Mouse (Mus musculus): ENCODE results near the gene Itgav. TPM values are rescaled to one million over a fixed set of nuclear protein-coding genes. Genes with fewer than 3 reads are reported as not detected.

Itgav gene
- 10.0 and 17.6 TPM in 2 replicates for polyA plus RNA-seq (2012; rRNA removed)

DNA sequence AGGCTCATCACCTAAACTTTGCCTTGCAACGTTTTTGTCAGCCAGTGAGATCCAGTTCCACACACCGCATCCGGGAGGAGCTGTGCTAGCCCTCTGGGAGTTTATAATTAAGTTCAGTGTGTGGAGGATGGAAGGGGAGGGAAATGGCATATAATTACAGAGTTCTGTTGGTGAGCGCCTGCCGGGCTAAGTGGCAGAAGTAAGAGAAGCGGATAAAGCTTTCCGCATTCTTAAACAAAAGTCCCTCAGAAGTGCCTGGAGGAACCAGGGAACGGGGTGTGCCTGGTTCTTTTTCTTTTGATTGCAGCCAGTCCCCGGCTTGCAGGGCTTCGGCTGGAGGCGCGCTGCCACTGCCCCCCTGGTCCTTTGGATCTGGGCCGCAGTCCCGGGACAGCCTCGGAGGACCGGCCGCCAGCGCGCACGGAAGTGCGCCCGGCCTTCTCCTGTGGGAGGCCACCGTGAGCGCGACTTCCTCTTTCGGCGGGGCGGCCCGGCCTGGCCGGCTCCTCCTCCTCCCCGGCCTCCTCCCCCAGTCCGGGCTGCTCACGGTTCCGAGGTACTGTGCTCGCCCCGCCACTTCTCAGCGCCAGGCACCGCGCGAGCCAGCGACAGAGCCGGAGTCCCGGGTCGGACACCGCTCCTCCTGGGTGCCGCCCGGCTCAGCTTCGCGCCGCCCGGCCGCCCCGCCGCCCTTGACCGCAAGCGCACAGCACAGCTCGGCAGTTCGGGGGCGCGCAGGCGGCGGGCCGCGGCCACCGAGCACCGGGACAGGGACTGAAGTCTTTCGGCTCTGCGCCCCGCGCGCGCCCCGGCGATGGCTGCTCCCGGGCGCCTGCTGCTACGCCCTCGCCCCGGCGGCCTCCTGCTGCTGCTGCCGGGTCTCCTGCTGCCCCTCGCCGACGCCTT lies at the start of gene Itgav:
Gene Itgav, plus strand, starts transcription at position 477 of the 906 bp plus-strand sequence.
- peak; percentile 87 for DNase-seq (ENCODE audit: low read depth)
- TF ChIP-seq CTCF (IDR thresholded peaks at IDR 0.05; ENCODE audit: borderline replicate concordance, extremely low read depth, insufficient read depth, insufficient read length) (no peak), POLR2A (IDR thresholded peaks at IDR 0.05; ENCODE audit: borderline replicate concordance, extremely low read depth, insufficient read depth, insufficient read length, poor library complexity, severe bottlenecking) (peak; percentile 42; the same call in 1 of the 2 replicates)

DNA sequence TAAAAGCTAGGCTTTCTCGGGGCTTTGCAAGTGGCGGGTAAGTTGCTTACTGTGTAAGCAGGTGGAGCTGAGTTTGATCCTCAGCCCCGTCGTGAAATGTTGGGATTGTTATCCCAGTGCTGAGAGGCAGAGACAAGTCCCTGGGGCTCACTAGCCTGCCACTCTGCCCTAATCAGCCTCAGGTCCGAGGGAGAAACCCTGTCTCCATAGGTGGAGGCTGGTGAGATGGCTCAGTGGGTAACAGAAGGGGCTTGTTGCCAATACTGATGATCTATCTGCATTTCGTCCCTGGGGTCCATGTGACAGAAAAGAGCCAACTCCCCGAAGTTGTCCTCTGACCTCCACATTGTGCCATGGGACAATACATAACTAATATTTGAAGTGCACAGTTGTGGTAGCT lies 49.8 kb upstream of the Itgav start:
- TF ChIP-seq POLR2A (IDR thresholded peaks at IDR 0.05; ENCODE audit: borderline replicate concordance, extremely low read depth, insufficient read depth, insufficient read length, poor library complexity, severe bottlenecking) (no peak), CTCF (IDR thresholded peaks at IDR 0.05; ENCODE audit: borderline replicate concordance, extremely low read depth, insufficient read depth, insufficient read length) (no peak)
- DNase-seq (ENCODE audit: low read depth), result no peak

DNA sequence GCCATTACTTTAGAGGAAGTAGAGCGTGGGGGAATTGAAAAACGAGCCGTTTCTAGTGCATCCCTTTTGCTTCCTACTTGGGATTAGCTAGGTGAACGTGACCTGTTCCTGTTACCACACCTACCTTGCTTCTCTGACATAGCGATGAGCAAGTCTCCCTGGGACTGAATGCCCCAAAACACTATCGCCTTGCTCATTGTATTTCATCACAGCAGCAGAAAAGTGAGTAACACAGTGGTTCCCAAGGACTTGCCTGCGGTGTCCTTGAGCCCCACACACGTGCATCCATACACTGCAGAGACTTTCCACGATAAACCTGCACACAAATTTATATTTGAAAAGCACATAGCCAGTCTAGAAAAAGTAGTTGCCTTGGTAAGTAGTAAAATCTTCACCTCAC lies 49.3 kb upstream of the Itgav start:
- DNase-seq (ENCODE audit: low read depth), result no peak
- TF ChIP-seq POLR2A (IDR thresholded peaks at IDR 0.05; ENCODE audit: borderline replicate concordance, extremely low read depth, insufficient read depth, insufficient read length, poor library complexity, severe bottlenecking) (no peak), CTCF (IDR thresholded peaks at IDR 0.05; ENCODE audit: borderline replicate concordance, extremely low read depth, insufficient read depth, insufficient read length) (no peak)

DNA sequence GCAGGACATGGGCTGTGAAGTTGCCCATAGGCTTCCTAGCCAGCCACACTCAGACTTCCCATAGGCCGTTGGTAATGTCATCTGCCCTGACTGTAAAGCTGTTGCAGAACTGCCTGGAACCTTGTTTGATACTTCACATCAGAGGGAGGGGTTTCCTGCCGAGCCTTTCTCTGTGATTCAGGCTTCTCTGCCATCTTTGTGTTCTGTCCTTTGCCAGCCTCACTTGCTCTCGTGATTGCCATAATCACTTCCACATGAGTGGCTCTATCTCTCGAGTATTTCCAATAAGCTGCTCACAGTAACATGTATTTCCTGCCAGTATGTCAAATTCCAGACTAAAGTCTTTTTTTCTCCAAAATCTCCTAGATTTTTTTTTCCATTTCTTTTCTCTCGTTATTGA lies 48.5 kb upstream of the Itgav start:
- no peak for TF ChIP-seq CTCF (IDR thresholded peaks at IDR 0.05; ENCODE audit: borderline replicate concordance, extremely low read depth, insufficient read depth, insufficient read length)
- TF ChIP-seq POLR2A (IDR thresholded peaks at IDR 0.05; ENCODE audit: borderline replicate concordance, extremely low read depth, insufficient read depth, insufficient read length, poor library complexity, severe bottlenecking), result no peak
- peak; percentile 44 for DNase-seq (ENCODE audit: low read depth)

DNA sequence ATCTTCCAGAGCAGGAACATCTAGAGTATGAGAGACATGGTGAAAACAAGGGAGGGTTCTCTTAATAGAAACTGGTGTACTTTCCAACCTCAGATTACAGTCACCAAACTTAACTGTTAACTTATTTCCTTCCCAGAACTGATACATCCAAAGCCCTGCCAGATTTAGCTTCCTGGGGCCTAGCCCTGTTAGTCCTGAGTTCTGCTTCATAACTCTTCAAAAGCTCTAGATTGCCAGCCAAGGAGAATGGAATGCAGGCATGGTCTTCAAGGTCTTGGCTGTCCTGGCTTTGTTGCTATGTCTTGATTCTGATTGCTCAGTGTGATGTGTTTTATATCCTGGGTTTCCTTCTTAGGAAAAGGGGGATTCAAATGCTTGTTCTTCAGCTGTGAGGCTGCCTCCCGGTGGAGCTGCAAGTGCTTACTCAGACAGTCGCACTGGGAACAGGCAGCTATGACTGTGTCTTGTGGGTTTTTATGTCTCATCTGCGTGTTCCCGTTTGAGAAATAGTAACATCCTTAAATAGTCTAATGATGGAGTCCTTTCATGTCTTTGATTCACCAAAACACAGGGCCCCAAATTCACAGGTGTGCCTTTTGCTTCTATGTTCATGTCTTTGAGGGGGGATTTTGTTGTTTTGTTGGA lies 47.8 kb upstream of the Itgav start:
- TF ChIP-seq POLR2A (IDR thresholded peaks at IDR 0.05; ENCODE audit: borderline replicate concordance, extremely low read depth, insufficient read depth, insufficient read length, poor library complexity, severe bottlenecking) (no peak), CTCF (IDR thresholded peaks at IDR 0.05; ENCODE audit: borderline replicate concordance, extremely low read depth, insufficient read depth, insufficient read length) (no peak)

DNA sequence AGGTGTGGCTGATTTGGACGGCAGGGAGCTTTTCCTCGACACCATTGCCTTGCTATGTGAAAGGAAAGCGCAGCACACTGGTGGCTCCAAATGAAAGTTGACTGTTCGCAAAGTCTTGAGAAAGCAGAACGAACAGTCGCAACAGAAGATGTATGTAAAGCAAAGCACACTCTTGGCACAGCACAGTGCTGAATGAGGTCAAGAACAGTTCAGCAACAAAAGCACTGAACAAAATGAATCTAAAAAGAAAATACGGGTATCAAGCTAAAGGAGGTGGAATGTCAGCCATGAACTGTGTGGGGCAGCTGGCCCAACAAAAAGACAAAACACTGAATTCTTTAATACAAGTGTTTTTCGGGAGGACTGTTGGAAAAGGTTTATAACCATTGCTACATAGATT lies 42.9 kb upstream of the Itgav start:
- TF ChIP-seq CTCF (IDR thresholded peaks at IDR 0.05; ENCODE audit: borderline replicate concordance, extremely low read depth, insufficient read depth, insufficient read length), result no peak
- no peak for TF ChIP-seq POLR2A (IDR thresholded peaks at IDR 0.05; ENCODE audit: borderline replicate concordance, extremely low read depth, insufficient read depth, insufficient read length, poor library complexity, severe bottlenecking)
- no peak for DNase-seq (ENCODE audit: low read depth)

More for the DNA sequence above, 47.8 kb upstream of the Itgav start:
- DNase-seq (ENCODE audit: low read depth), result no peak

DNA sequence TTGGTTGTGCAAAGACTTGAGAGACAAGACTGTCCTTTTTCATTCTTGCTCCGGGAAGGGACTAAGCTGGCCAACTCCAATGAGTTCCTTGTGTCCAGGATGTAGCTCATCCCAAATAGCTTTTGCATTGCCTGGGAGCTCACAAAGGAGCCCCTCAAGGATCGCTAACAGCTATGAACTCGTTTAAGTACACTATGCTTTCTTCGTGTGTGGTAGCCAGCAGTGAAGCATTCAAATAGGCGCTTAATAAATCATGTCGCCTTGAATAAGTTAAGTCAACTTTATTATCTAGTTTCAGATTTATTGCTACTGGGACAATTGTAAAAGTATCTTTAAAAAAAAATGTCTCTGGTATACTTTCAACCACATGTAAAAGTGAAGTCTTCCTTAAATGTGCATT lies 42.4 kb upstream of the Itgav start:
- no peak for DNase-seq (ENCODE audit: low read depth)
- no peak for TF ChIP-seq POLR2A (IDR thresholded peaks at IDR 0.05; ENCODE audit: borderline replicate concordance, extremely low read depth, insufficient read depth, insufficient read length, poor library complexity, severe bottlenecking)
- TF ChIP-seq CTCF (IDR thresholded peaks at IDR 0.05; ENCODE audit: borderline replicate concordance, extremely low read depth, insufficient read depth, insufficient read length), result no peak

DNA sequence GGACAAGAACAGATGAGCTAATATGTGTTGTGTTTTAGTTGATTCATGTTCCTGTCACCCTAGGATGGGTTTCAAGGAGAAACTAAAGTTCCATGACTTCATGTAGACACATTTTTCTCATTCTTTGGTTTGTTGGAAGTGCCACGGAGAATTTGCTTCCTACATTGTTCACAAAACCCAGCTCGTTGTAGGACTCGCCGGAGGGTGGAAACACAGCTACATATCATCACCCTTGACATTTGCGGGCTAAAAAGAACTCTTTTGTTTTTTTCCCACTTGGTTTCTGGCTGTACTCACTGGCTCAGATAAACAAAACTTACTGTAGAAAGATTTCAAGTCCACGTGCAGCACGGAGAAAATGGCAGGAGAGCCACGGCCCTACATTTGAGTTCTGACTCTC lies 41.9 kb upstream of the Itgav start:
- no peak for DNase-seq (ENCODE audit: low read depth)
- TF ChIP-seq CTCF (IDR thresholded peaks at IDR 0.05; ENCODE audit: borderline replicate concordance, extremely low read depth, insufficient read depth, insufficient read length) (no peak), POLR2A (IDR thresholded peaks at IDR 0.05; ENCODE audit: borderline replicate concordance, extremely low read depth, insufficient read depth, insufficient read length, poor library complexity, severe bottlenecking) (no peak)

DNA sequence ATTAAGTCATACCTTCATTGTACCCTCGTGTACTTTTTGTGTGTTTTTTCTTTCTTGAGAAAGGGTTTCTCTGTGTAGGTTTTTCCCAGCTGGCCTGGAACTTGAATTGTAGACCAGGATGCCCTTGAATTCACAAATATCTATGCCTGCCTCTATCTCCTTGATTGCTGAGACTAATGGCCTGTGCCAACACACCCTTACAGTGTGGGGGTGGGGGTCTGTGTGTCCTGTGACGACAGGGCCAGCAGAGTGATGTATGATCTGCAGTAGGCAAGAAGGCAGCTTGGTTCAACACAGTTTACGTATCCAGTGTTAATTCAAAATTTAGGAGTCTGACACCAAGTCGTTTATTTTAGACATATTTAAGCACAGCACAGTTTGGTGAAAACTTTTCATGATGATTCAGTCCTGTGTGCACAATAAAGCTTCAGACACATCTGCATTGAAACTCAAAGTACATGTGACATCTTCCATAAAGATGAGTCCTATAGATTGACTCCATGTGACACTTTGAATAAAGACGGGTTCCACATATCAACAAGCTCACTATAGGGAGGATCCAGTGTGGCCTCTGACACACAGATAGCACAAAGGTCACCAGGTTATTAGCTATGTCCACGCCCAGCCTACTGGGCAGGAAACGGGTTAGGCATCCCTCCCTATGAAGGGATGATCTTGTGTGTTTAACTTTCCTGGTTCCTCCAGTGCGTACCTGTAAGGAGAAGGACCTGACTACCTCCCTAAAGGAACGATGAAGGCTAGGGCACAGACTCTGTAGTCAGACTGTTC lies 40.3 kb upstream of the Itgav start:
- no peak for DNase-seq (ENCODE audit: low read depth)
- TF ChIP-seq POLR2A (IDR thresholded peaks at IDR 0.05; ENCODE audit: borderline replicate concordance, extremely low read depth, insufficient read depth, insufficient read length, poor library complexity, severe bottlenecking), result no peak
- TF ChIP-seq CTCF (IDR thresholded peaks at IDR 0.05; ENCODE audit: borderline replicate concordance, extremely low read depth, insufficient read depth, insufficient read length), result no peak

DNA sequence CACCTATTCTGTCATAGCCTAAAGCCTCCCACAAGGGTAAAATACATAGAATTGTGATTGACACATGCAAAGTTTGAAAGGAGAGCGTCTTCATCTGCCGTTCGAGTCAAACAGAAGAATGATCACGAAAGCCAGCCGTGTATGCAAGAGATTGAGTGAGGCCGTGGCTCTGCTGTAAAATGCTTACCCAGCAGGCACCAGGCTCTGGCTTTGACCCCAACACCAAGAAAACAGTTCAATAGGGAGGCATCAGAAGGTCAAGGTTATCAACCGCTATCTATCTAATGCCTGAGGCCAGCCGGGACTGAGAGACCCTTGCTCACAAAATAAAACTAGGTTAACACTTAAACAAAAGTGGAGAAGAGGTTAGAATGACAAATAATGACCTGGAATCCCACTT lies 39.5 kb upstream of the Itgav start:
- DNase-seq (ENCODE audit: low read depth), result no peak
- TF ChIP-seq POLR2A (IDR thresholded peaks at IDR 0.05; ENCODE audit: borderline replicate concordance, extremely low read depth, insufficient read depth, insufficient read length, poor library complexity, severe bottlenecking) (no peak), CTCF (IDR thresholded peaks at IDR 0.05; ENCODE audit: borderline replicate concordance, extremely low read depth, insufficient read depth, insufficient read length) (no peak)

DNA sequence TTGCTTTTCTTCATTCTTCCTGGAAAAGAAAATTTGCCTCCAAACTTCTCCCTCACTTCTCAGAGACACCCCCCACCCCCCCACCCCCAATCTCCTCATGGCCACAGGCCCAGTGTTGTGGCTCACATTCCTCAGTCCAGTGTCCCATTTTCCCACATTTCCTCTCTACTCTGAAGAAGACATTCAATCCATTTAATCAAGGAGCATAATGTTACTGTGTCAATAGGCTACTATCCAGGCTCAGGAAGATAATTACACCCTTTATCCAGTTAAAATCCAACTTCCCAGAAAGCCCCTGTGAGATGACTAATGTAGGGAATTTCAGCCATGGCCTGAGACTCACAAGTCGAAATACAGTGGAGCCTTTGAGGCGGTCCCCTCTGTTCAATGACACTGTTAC lies 33.8 kb upstream of the Itgav start:
- no peak for DNase-seq (ENCODE audit: low read depth)
- TF ChIP-seq POLR2A (IDR thresholded peaks at IDR 0.05; ENCODE audit: borderline replicate concordance, extremely low read depth, insufficient read depth, insufficient read length, poor library complexity, severe bottlenecking) (no peak), CTCF (IDR thresholded peaks at IDR 0.05; ENCODE audit: borderline replicate concordance, extremely low read depth, insufficient read depth, insufficient read length) (no peak)

Measured in brain, embryonic 14.5 days (tissue).